ENCODE assay signal across 10 mouse cellular contexts in genomic region chr12:116540608-116541007, GRCm38 (mm10). TPM values are rescaled to one million over a fixed set of nuclear protein-coding genes. Genes with fewer than 3 reads are reported as not detected.
DNase-seq lines count a peak whose midpoint lies in the region; ATAC-seq lines count a peak whose summit lies in the region.
"Had no signal": no experiment of that assay in that cellular context is flagged by ENCODE, and none has a peak within 500 bp of the region (broad histone marks: within the 10 kb centered on the region; RNA-seq: fewer than 3 reads in every experiment).

No protein-coding gene starts in this region.

- no peaks in the 10 kb centered on the region for H3K27me3 ChIP-seq in hindbrain, embryonic 15.5 days
- no peaks in the 10 kb centered on the region for H3K27me3 ChIP-seq in hindbrain, embryonic 14.5 days (ENCODE audit: control insufficient read depth, insufficient read depth, low read length)
- H3K27me3 ChIP-seq: limb, embryonic 13.5 days had no signal

- H3K9me3 ChIP-seq in hindbrain, embryonic 15.5 days = no peaks in the 10 kb centered on the region
- no peaks in the 10 kb centered on the region for H3K9me3 ChIP-seq in hindbrain, embryonic 14.5 days (ENCODE audit: control insufficient read depth, low read length)
- H3K9me3 ChIP-seq: limb, embryonic 13.5 days had no signal

- DNase-seq in hindbrain, embryonic 14.5 days (ENCODE audit: low spot score) = no peak
- peak; percentile 27 for DNase-seq in A20 (ENCODE audit: low read depth, low spot score)
- DNase-seq in cerebellum, adult 11 months = peak; percentile 62
- DNase-seq in kidney, postnatal 25 days = peak; percentile 86 to 90
- no peak for DNase-seq in layer of hippocampus, postnatal 14 days (ENCODE audit: low spot score in 2 of 2)
- DNase-seq in layer of hippocampus, adult 18-20 months (ENCODE audit: low spot score in 2 of 2) = no peak

- WGBS in hindbrain, embryonic 15.5 days = 78% methylated on average over 1 of the region's 1 CpGs
- WGBS in hindbrain, embryonic 14.5 days = 87% methylated on average over 1 of the region's 1 CpGs

- H3K4me3 ChIP-seq in hindbrain, embryonic 15.5 days = no peak overlapping the region
- no peak overlapping the region for H3K4me3 ChIP-seq in hindbrain, embryonic 14.5 days (replicated peaks; ENCODE audit: low read length)
- H3K4me3 ChIP-seq: limb, embryonic 13.5 days; myocyte had no signal

- no peak overlapping the region for H3K27ac ChIP-seq in hindbrain, embryonic 15.5 days (replicated peaks)
- no peak overlapping the region for H3K27ac ChIP-seq in hindbrain, embryonic 14.5 days
- H3K27ac ChIP-seq: limb, embryonic 13.5 days had no signal

- no peaks in the 10 kb centered on the region for H3K4me1 ChIP-seq in hindbrain, embryonic 15.5 days (replicated peaks)
- H3K4me1 ChIP-seq in hindbrain, embryonic 14.5 days (replicated peaks; ENCODE audit: control insufficient read depth, insufficient read depth, low read length) = no peaks in the 10 kb centered on the region
- H3K4me1 ChIP-seq: limb, embryonic 13.5 days had no signal

- no peak overlapping the region for H3K4me2 ChIP-seq in hindbrain, embryonic 15.5 days
- H3K4me2 ChIP-seq in hindbrain, embryonic 14.5 days (replicated peaks) = no peak overlapping the region
- H3K4me2 ChIP-seq: limb, embryonic 13.5 days had no signal

- no peak overlapping the region for H3K9ac ChIP-seq in hindbrain, embryonic 15.5 days
- no peak overlapping the region for H3K9ac ChIP-seq in hindbrain, embryonic 14.5 days
- H3K9ac ChIP-seq: limb, embryonic 13.5 days had no signal

- peak; percentile 48; the same call in 1 of the 2 replicates for ATAC-seq in hindbrain, embryonic 15.5 days (ENCODE audit: low FRiP score, low read depth)
- no peak for ATAC-seq in hindbrain, embryonic 14.5 days (ENCODE audit: low FRiP score)
- ATAC-seq in granulocyte monocyte progenitor cell, adult 5-6 weeks (replicated peaks; ENCODE audit: poor library complexity, severe bottlenecking) = no peak

- H3K36me3 ChIP-seq in hindbrain, embryonic 15.5 days = no peaks in the 10 kb centered on the region
- H3K36me3 ChIP-seq in hindbrain, embryonic 14.5 days (replicated peaks; ENCODE audit: control insufficient read depth, insufficient read depth) = no peaks in the 10 kb centered on the region
- H3K36me3 ChIP-seq: limb, embryonic 13.5 days had no signal

RNA-seq across cellular contexts. Expression of gene Ptprn2, which starts 55.1 kb away (rescaled TPM):
- polyA plus RNA-seq in hindbrain, embryonic 15.5 days (2015; fragmentation: Nextera tagmentation; extraction: Ambion mirVana) = 14.7 and 15.2 TPM in 2 replicates
- polyA plus RNA-seq in hindbrain, embryonic 14.5 days (2014; fragmentation: Nextera tagmentation; extraction: Ambion mirVana) = 15.5 and 17.5 TPM in 2 replicates
- 100 to 1,000 TPM; 256 to 277 TPM for total RNA-seq in layer of hippocampus, postnatal 14 days (2021)
- 100 to 1,000 TPM; 296 to 297 TPM for total RNA-seq in layer of hippocampus, adult 18-20 months (2021)
- not detected in 2 replicates for total RNA-seq in granulocyte monocyte progenitor cell, adult 5-6 weeks (2014; fragmentation: Nextera tagmentation)
- not detected in 2 replicates for total RNA-seq in granulocyte monocyte progenitor cell, adult 5-6 weeks (2017)

Comparison
In these comparisons a context has a peak if more than half of its experiments do, and no peak if none do; other contexts are left out.
1. DNase-seq: peak in A20 (single experiment), cerebellum, adult 11 months (single experiment) and kidney, postnatal 25 days (2 of 2); none in hindbrain, embryonic 14.5 days (single experiment), layer of hippocampus, postnatal 14 days (0 of 2) and layer of hippocampus, adult 18-20 months (0 of 2).
2. RNA of gene Ptprn2, which starts 55.1 kb away (total RNA-seq): 296 to 297 TPM in layer of hippocampus, adult 18-20 months and 256 to 277 TPM in layer of hippocampus, postnatal 14 days; not detected in granulocyte monocyte progenitor cell, adult 5-6 weeks; every median in the first group is over 100 times any median in the second.